Mouse (Mus musculus) thymus, postnatal 10 days (tissue): ENCODE data around the gene Sept9.

Source experiments
- DNase-seq, 2 experiments: peaks; one replicate each; pipeline ENCODE4 v3.0.0; 2021; ENCODE audit warnings: low spot score in 2 of 2

Gene Sept9

GRCm38 (mm10) chr11:117403781-117404180 lies 204.3 kb downstream of the Sept9 start:
- no peak for DNase-seq

- no peak for DNase-seq
Observed at GRCm38 (mm10) chr11:117406711-117407110, 207.2 kb downstream of the Sept9 start.

- no peak for DNase-seq
Observed at GRCm38 (mm10) chr11:117407196-117407595, 207.7 kb downstream of the Sept9 start.

GRCm38 (mm10) chr11:117407651-117408441 lies 208.4 kb downstream of the Sept9 start:
- DNase-seq: no peak

- DNase-seq: no peak
Observed at GRCm38 (mm10) chr11:117408442-117409031, 209.1 kb downstream of the Sept9 start.

GRCm38 (mm10) chr11:117409331-117409730 lies 209.9 kb downstream of the Sept9 start:
- DNase-seq: no peak

GRCm38 (mm10) chr11:117410059-117410458 lies 210.6 kb downstream of the Sept9 start:
- DNase-seq: no peak

- no peak for DNase-seq
Observed at GRCm38 (mm10) chr11:117411663-117412062, 212.2 kb downstream of the Sept9 start.
